Mouse (Mus musculus) brain, embryonic 14.5 days (tissue): Measurements from ENCODE around the gene T2.

ENCODE experiments used
- CTCF ChIP-seq: fragments of 200-500 bp; IDR thresholded peaks from 2 replicates; pipeline ENCODE4 v1.5.1; 2012; ENCODE audit warnings: inconsistent platforms, mild to moderate bottlenecking, moderate library complexity, borderline replicate concordance; ENCODE audit not compliant: insufficient read depth, insufficient read length; ENCODE audit errors: extremely low read depth
- POLR2A ChIP-seq: fragments of 200-500 bp; IDR thresholded peaks from 2 replicates; pipeline ENCODE4 v1.6.1; 2012; ENCODE audit warnings: mild to moderate bottlenecking, inconsistent platforms, borderline replicate concordance; ENCODE audit not compliant: poor library complexity, insufficient read depth, insufficient read length, severe bottlenecking; ENCODE audit errors: extremely low read depth

- no peak for TF ChIP-seq CTCF
- no peak for TF ChIP-seq POLR2A
These were observed 13.4 kb downstream of the T2 start for GRCm38 (mm10) chr17:8369171-8369570.
